In genomic region chr9:43627558-43627957, GRCm38 (mm10) we compare ENCODE assay signal across 11 mouse cellular contexts.
"Had no signal": no experiment of that assay in that cellular context is flagged by ENCODE, and none has a peak within 500 bp of the region (broad histone marks: within the 10 kb centered on the region; RNA-seq: fewer than 3 reads in every experiment).

No protein-coding gene starts in this region.

- DNase-seq: liver, embryonic 13.5 days; liver, postnatal 0 days; lung, adult 2 months; lung, postnatal 14 days; lung, postnatal 36 days; right cerebral cortex, postnatal 14 days; thymus, adult 18-20 months; thymus, postnatal 14 days; thymus, postnatal 36 days had no signal

- ATAC-seq: liver, postnatal 0 days; lung, postnatal 0 days; midbrain, embryonic 15.5 days had no signal
